Mouse (Mus musculus) embryonic fibroblast, embryonic 13.5 days (primary cell): ENCODE measurements around the gene Gm5426.

Source experiments
- CTCF ChIP-seq: IDR thresholded peaks from 2 replicates; pipeline ENCODE4 v1.5.1; 2011; ENCODE audit warnings: mild to moderate bottlenecking, control low read depth, low read length, moderate library complexity, borderline replicate concordance; ENCODE audit not compliant: insufficient read depth
- POLR2A ChIP-seq: IDR thresholded peaks from 2 replicates; pipeline ENCODE4 v1.6.1; 2011; ENCODE audit warnings: low read depth, mild to moderate bottlenecking, control low read depth, low read length, moderate library complexity

DNA sequence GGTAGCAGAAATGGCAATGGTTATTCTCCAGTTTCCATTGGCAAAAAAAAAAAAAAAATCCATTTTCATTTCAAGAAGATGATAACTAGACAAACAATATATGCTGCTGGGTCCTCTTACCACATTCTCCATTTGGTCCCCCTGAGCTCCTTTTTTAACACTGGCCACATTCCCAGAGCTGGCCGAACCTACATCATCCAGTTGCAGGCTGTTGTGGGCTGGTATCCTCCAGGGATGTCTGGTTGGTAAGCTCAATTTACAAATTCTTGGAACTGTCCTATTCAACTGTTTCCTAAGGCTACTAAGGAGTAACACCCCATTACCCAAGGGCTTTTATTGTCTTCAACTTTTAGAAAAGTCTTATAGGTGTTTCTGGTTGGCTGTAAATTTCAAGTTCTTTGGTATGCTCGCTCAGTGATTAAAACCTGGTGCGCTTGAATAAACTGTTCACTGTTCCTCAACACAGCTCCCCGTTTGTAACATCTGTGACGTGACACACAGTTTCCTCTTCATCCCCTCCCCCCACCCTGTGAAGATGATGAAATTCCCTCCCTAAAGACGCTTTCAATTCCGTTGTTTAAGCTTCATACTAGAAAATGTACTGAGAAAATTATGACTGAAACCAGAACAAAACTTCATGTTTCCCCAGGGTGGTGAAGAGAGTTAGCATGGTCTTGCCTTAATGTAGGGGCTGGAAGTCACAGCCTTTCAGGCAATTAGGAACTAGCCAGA is 26.7 kb downstream of the Gm5426 start:
- no peak for TF ChIP-seq CTCF
- no peak for TF ChIP-seq POLR2A
